Mouse (Mus musculus): ENCODE data around the gene Zfp947. TPM values are rescaled to one million over a fixed set of nuclear protein-coding genes. Genes with fewer than 3 reads are reported as not detected.
"Not testable (repeated sequence)": the region's sequence is repeated elsewhere in the genome, so short reads cannot be mapped to it uniquely, and the experiment has no call there.

The Zfp947 gene
- 1.3 and 1.4 TPM in 2 replicates for polyA plus RNA-seq (2015; fragmentation: Nextera tagmentation; extraction: Ambion mirVana)

DNA sequence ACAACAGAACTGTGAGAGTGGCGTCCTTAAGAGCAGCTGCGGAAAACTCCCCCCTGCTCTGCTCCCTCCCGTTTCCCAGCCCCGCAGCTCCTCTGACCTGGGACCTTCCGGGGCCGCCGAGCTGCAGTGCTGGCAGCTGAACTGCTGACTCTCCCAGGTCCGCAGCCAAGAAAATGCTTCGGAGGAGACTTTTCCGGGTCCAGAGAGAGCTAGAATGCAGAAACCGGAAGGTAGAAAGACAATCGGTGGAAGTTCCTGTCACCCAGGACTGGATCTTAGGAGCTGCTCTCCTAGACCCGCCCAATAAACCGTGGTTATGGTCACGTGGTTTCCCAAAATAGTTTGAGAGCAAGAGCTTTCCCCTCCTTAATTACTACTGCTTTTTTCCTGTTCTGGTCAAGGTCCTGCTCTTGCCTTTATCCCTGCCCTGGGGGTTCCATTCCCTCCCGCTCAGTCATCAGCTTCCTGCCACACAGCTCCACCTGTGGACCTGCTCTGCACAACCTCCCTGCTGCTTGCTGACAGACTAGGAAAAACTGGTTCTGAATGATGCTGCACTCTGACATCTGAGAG is at the start of gene Zfp947:
Gene Zfp947 (minus strand): TSS at position 469 of the 573 bp plus-strand sequence.
- ATAC-seq: peak; percentile 86
- Histone ChIP-seq H3K4me2 (peak within 1 kb of the TSS; percentile 64), H3K9ac (peak within 1 kb of the TSS; percentile 70), H3K4me3 (peak within 1 kb of the TSS; percentile 55)
- H3K27ac ChIP-seq; H3K4me1 ChIP-seq; H3K9me3 ChIP-seq (replicated peaks); H3K27me3 ChIP-seq; H3K36me3 ChIP-seq (ENCODE audit: poor library complexity, severe bottlenecking): not testable (repeated sequence)
- WGBS: under 1% methylated on average over 16 of the region's 16 CpGs

DNA sequence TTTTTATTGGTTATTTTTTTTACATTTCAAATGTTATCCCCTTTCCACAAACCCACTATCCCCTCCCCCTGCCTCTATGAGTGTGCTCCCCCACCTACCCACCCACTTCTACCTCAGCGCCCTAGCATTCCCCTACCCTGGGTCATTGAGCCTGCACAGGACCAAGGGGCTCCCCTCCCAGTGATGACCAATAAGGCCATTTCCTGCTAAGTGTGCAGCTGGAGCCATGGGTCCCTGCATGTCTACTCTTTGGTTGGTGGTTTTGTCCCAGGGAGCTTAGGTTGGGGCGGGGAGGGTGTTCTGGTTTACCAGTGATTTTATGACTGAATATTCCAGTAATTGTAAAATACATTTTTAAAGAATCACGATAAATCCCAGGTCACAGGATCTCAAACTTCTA is 686 bp downstream of the Zfp947 start:
- not testable (repeated sequence) for H3K27me3 ChIP-seq; H3K9me3 ChIP-seq (replicated peaks); H3K27ac ChIP-seq; H3K36me3 ChIP-seq (ENCODE audit: poor library complexity, severe bottlenecking); H3K4me1 ChIP-seq
- peak overlapping the region; percentile 70 for H3K9ac ChIP-seq
- peak overlapping the region; percentile 55 for H3K4me3 ChIP-seq
- H3K4me2 ChIP-seq: peak overlapping the region; percentile 64
- WGBS: 6% methylated on average over 3 of the region's 3 CpGs
- peak; percentile 58 for ATAC-seq

DNA sequence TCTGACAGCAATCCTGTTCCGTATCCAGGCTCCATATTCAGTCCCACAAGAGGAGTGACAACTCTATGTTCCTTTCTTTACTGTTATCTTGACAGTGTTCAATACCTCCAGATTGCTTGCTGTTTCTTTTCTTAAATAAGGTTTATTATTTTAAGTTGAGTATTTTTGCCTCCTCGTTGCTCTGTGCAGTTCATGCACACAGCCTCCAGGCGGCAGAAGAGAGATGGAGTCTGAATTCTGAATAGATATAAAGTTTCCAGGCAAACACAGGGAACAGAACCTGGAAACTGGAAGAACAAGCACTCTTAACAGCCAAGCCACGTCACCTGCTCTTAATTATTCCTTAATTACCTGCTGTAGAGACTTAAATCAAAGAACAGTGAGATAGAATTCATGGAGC is 12.0 kb downstream of the Zfp947 start:
- not testable (repeated sequence) for H3K27ac ChIP-seq; H3K9ac ChIP-seq; ATAC-seq; H3K36me3 ChIP-seq (ENCODE audit: poor library complexity, severe bottlenecking); H3K9me3 ChIP-seq (replicated peaks); H3K4me3 ChIP-seq; H3K4me1 ChIP-seq; H3K4me2 ChIP-seq; H3K27me3 ChIP-seq
- 55% methylated on average over 4 of the region's 4 CpGs for WGBS

DNA sequence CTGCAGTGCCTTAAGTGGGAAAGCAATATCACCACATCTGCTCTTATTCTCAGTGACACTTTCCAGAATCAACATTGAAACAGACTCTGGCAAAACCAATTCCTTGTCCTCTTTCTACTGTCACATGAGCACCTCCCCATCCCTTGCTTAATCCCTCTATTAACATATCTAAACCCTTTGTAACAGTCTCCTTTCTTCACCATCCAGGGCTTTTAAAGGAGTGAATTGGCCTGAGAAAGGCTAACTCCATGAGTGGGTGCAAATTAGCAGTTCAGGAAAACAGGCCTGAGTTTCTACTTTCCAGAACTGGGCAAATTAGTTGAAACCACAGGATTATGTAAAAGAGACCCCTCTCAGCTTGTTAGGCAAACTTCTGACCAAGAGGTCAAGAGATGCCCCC is 47.2 kb downstream of the Zfp947 start:
- no peak overlapping the region for H3K27ac ChIP-seq
- H3K4me3 ChIP-seq: no peak overlapping the region
- no peaks in the 10 kb centered on the region for H3K27me3 ChIP-seq
- H3K9me3 ChIP-seq (replicated peaks): peaks cover 2% of the 10 kb centered on the region; the same call in 1 of the 2 replicates
- no peaks in the 10 kb centered on the region for H3K4me1 ChIP-seq
- H3K9ac ChIP-seq: no peak overlapping the region
- no peak overlapping the region for H3K4me2 ChIP-seq
- no peak for ATAC-seq
- H3K36me3 ChIP-seq (ENCODE audit: poor library complexity, severe bottlenecking): no peaks in the 10 kb centered on the region

Other genes with a start within 250 kb of the Zfp947 start
- 23.3 and 23.5 TPM in 2 replicates for gene Zfp942, start 203.7 kb downstream of the Zfp947 start, polyA plus RNA-seq (2015; fragmentation: Nextera tagmentation; extraction: Ambion mirVana)
- 18.6 and 20.3 TPM in 2 replicates for gene Zfp943, start 203.6 kb downstream of the Zfp947 start, polyA plus RNA-seq (2015; fragmentation: Nextera tagmentation; extraction: Ambion mirVana)
- 3.4 and 3.9 TPM in 2 replicates for gene Zfp994, start 59.4 kb upstream of the Zfp947 start, polyA plus RNA-seq (2015; fragmentation: Nextera tagmentation; extraction: Ambion mirVana)
- gene CT030661.1, start 148.6 kb upstream of the Zfp947 start, polyA plus RNA-seq (2015; fragmentation: Nextera tagmentation; extraction: Ambion mirVana): 10.9 and 13.1 TPM in 2 replicates
- 16.3 and 17.6 TPM in 2 replicates for gene Zfp944, start 195.2 kb upstream of the Zfp947 start, polyA plus RNA-seq (2015; fragmentation: Nextera tagmentation; extraction: Ambion mirVana)
- 9.5 and 10.6 TPM in 2 replicates for gene Zfp758, start 195.3 kb upstream of the Zfp947 start, polyA plus RNA-seq (2015; fragmentation: Nextera tagmentation; extraction: Ambion mirVana)